Mouse (Mus musculus): ENCODE results near the gene Pde8a.

Pde8a gene

DNA sequence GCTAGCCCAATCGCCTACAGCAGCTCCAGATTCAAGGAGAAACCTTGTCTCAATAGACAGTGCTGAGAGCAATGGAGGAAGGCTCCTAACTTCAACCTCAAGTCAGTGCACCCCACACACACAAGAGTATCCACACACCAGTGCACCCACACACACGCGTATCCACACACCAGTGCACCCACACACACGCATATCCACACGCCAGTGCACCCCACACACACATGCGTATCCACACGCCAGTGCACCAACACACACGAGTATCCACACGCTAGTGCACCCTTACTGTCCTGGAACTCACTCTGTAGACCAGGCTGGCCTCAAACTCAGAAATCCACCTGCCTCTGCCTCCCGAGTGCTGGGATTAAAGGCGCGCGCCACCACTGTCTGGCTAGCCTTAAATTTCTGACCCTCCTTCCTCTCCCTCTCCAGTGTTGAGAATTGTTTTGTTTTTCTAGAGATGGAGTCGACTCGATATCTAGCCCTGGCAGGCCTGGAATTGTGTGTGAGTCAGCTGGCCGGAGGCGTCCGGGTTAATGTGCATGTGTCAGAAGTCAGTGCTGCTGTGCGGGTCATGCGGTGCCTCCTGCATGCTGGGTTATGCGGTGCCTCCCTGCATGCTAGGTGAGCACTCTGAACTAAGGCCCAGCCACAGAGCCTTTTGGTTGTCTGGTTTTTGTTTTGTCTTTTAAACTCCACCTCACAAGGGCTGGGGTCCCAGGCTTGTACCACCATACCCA, 124.6 kb downstream of the Pde8a start:
- no peak for TF ChIP-seq GATA4 (IDR thresholded peaks at IDR 0.05; ENCODE audit: insufficient replicate concordance, low read length)

- no peak for TF ChIP-seq GATA4 (IDR thresholded peaks at IDR 0.05; ENCODE audit: insufficient replicate concordance, low read length)
Measured at GRCm38 (mm10) chr7:81338522-81338873, 125.1 kb downstream of the Pde8a start.

DNA sequence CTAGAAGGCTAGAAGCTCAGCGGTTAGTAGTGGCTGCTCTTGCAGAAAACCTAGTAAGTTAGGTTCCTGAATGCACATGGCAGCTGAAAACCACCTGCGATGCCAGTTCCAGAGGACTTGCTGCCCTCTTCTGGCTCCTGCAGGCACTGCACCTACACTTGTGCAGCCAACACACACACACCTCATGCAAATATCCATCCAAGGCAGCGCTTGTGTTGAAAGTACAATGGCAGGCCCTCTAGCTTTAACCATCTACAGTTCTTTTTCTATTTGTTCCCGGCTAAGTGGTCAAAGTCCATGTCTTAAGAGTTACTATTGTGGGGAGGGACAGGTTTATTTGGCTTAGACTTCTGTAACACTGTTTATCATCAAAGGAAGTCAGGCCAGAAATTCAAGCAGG, 126.4 kb downstream of the Pde8a start:
- no peak for TF ChIP-seq GATA4 (IDR thresholded peaks at IDR 0.05; ENCODE audit: insufficient replicate concordance, low read length)

- no peak for TF ChIP-seq GATA4 (IDR thresholded peaks at IDR 0.05; ENCODE audit: insufficient replicate concordance, low read length)
Measured at GRCm38 (mm10) chr7:81341563-81341962, 128.2 kb downstream of the Pde8a start.

DNA sequence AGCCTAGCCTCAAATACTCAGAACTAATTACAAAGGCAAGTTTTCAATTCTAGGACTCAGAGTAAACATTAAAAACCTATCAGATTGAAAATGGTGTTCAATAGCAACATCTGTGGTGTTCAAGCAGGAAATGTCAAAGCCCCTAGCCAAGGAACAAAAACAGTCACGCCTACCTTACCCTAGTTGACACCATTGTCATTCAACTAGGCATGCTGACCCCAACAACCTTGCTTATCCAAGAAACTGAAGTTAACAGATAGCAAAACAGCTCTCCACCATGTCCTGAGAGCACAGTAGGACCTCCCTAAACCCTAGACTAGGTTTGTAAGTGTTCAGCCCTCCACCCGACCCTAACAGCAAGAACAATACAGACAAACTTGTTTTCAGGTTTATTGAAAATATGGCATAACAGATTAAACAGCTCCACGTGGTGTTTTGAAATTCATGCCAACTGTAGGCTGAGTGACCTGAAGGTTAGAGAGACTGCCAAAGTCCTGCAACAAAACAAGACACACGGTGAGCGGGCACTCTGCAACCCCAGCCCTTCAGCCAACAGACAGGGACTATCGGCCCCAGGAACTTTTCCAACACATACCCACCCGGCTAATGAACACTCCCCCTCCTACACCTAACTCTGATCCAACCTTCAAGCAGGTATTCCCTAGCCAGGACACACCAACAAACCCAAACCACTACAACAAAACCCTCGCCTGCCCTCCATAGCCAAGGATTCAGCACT, 129.1 kb downstream of the Pde8a start:
- TF ChIP-seq GATA4 (IDR thresholded peaks at IDR 0.05; ENCODE audit: insufficient replicate concordance, low read length), result no peak

GRCm38 (mm10) chr7:81343316-81343715, 129.9 kb downstream of the Pde8a start:
- TF ChIP-seq GATA4 (IDR thresholded peaks at IDR 0.05; ENCODE audit: insufficient replicate concordance, low read length), result no peak

GRCm38 (mm10) chr7:81343831-81344230, 130.4 kb downstream of the Pde8a start:
- TF ChIP-seq GATA4 (IDR thresholded peaks at IDR 0.05; ENCODE audit: insufficient replicate concordance, low read length), result no peak

DNA sequence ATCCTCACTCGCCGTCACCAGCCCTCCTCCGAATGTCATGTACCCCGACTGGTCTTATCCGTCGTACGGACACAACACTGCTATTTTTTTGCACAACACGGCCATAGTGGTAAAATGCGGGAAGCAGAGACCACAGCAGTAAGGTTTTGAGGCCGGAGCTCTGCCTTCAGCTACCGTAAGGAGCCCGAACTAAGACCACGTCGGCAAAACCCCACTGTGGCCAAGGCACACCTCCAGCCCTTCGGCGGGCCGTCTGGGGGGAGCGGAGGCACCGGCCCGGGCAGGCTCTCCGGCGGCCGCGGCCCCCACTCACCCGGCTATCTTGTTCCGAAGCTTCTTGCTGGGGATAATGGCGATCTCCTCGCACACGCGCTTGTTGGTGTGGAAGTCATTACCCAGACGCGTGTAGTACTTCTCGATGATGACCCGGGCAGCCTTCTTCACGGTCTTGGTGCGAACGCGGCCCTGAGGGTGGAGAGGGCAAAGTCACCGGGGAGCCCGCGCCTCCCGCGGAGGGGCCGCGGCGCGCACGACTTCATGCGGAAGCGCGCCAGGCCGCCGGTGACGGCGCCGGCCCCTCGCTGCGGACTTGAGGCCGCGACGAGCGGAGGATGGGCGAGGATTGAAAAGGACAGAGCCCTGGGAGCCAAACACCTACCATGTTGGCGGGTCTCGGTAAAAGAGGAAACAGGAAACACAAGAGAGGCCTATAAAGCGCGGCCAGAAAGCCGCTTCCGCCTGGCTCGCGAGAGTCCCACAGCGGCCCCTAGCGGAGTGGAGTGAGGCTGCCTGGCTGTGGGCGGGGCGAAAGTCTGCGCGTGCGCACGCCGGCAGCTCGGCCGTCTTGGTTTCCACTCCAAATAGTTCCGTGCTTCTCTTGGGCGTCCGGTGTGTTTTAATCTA, 131.4 kb downstream of the Pde8a start, which contains the start of gene Rps17:
Rps17 (minus strand) TSS at position 711 of the 903 bp plus-strand sequence.
- TF ChIP-seq GATA4 (IDR thresholded peaks at IDR 0.05; ENCODE audit: insufficient replicate concordance, low read length), result peak; percentile 36; the same call in 1 of the 2 replicates

GRCm38 (mm10) chr7:81345447-81346170, 132.2 kb downstream of the Pde8a start:
- TF ChIP-seq GATA4 (IDR thresholded peaks at IDR 0.05; ENCODE audit: insufficient replicate concordance, low read length), result no peak

GRCm38 (mm10) chr7:81348206-81348605, 134.8 kb downstream of the Pde8a start:
- TF ChIP-seq GATA4 (IDR thresholded peaks at IDR 0.05; ENCODE audit: insufficient replicate concordance, low read length), result no peak

GRCm38 (mm10) chr7:81351826-81352225, 138.4 kb downstream of the Pde8a start:
- no peak for TF ChIP-seq GATA4 (IDR thresholded peaks at IDR 0.05; ENCODE audit: insufficient replicate concordance, low read length)

GRCm38 (mm10) chr7:81355746-81356145, 142.3 kb downstream of the Pde8a start:
- no peak for TF ChIP-seq GATA4 (IDR thresholded peaks at IDR 0.05; ENCODE audit: insufficient replicate concordance, low read length)

DNA sequence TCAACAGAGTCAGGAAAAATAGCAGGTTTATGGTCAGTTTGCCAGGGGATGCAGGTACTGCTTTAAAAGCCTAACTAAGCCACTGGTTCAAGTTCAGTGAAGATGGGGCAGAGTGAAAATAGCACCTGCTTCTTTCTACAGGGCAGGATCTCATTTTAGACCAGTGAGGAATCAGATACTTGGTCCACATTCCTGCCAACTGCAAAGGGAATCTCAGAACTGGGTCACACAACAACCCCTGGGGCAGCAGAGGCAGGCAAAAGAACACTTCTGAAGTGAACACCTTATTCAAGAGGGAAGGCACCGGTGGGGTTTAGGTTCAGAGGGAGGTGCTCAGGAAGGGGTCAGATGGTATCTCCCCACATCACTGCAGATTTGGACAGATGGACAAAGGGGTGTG, 143.0 kb downstream of the Pde8a start:
- no peak for TF ChIP-seq GATA4 (IDR thresholded peaks at IDR 0.05; ENCODE audit: insufficient replicate concordance, low read length)

- no peak for TF ChIP-seq GATA4 (IDR thresholded peaks at IDR 0.05; ENCODE audit: insufficient replicate concordance, low read length)
Measured at GRCm38 (mm10) chr7:81356975-81357374, 143.6 kb downstream of the Pde8a start.

DNA sequence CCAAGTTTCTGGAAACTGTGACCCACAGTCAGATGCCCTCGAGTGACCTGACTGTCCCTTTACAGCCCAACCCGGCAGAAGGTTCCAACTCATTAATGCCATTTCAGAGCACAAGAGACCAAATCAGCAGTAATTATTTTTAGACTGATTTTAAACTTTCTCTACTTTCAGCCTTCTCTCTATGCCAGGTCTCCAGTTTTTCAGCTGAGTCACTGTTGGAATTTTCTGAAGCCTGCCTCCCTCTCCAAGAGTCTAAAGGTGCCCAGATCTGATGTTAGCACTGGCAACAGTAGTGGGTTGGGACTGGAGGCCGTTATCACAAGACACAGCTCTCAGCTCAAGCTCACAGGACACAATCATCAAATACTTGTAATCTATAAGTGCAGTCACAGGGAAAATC, 154.6 kb downstream of the Pde8a start:
- no peak for TF ChIP-seq GATA4 (IDR thresholded peaks at IDR 0.05; ENCODE audit: insufficient replicate concordance, low read length)
